Mouse (Mus musculus) layer of hippocampus, adult 8-10 months (tissue): ENCODE measurements at regions not wholly inside any gene's neighbourhood (a gene's known extent, or its start where the extent isn't known, plus 50 kb on each side); places are given as distances from the start of the nearest gene placed in this dataset.
A peak's percentile ranks its signal among the peaks of the same experiment; 100 is the strongest.

Source experiments
- DNase-seq, 2 experiments: peaks; one replicate each; pipeline ENCODE4 v3.0.0; 2022; ENCODE audit warnings: low spot score in 2 of 2

DNA sequence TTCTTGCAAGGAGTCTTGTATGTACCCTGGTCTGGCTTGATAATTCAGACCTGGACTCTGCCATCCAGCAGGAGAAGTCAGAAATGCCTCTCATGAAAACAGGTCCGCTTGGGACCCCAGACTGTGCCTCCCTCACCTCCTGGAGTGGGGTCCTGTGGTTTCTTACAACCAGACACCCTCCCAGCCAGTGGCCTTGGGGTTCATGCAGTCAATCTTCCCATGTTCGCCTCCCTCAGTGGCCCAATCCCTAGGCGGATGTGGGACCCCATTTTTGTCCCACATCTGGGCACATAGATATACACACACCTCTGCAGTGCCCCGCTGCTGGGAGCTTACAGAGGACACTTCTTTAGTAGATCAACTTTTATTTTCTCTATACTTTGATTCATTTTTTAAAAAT lies 217.7 kb downstream of the Lrfn2 start:
- no peak for DNase-seq

DNA sequence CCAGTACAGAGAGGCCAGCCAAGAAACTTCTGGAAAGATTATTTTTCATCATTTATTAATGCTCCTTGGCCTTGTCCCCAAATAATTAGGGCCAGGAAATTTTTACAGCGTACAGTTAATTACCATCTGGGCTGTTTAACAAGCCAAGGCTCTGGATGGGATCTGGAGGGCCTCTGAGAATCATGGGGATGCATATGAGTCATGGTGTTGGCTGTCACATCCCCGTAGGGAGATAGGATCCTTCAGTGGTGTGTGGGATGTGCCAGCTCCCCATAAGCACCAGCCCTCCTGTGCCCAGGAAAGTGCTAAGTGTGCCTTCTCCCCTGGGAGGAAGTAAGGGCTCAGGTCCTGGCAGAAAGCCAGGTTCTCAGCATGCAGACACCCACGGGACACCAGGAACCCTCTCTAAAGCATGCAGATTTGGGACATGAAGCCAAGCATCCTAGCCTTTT lies 218.8 kb downstream of the Lrfn2 start:
- peak; percentile 48 to 51 for DNase-seq

DNA sequence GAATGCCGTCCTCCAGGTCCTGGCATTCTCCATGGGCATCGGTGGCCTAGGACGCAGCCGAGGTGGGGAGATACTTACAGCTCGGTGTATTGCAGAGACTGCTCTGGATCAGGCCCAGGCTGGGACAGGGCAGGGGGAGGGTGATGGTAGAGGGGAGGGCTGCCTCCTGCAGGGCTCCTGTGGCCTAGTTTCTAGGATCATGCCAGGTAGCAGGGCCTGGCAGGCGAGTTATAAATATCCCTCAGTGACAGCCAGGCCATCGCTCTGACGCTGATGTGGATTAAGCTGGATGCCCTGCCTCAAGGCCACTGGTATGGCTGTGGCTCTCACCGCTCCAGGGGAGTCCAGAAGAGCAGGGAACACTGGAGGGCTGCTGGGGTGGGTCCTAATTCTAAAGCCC lies 221.8 kb downstream of the Lrfn2 start:
- no peak for DNase-seq

DNA sequence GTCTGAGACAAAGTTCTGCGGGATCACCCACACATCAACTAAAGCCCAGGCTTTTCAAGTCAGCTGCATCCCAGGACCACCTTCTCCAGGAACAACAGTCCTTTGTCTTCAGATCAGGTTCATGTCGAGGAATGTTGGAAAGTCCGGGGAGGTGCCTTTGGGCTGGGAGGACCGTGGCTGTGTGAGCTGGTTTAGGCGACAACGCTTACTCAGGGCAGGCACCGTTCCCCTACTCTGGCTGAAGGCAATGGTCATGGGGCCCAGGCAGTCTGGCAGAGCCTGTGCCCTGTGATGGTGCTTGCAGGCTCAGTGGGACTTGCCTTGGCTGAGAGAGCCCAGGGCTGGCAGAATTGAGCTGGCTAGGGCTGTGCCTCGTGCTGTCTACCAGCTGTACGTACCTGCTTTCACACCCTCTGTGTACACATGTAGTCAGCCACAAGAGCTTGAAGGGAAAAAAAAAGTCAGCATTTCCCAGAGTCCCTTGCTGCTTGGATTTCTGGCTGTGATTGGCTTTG lies 222.9 kb downstream of the Lrfn2 start:
- no peak for DNase-seq

DNA sequence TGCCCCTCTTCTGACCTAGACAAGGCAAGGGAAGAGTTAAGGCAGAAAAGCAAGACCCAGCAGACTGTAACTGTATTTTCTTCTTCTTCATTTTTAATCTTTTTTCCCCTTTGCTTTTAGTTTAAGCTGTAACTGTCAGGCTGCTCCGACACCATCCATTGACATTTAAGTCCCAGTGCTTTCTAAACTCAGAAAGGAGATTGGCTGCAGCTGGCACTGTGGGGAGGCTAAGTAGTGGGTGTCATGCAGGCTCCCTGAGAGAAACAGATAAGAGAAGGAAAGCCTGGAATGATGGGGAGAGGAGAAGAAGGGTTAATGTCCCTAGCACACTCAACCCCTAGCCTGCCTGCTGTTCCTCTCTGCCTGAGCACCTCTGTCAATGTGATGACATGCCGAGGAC lies 225.4 kb downstream of the Lrfn2 start:
- DNase-seq: no peak

DNA sequence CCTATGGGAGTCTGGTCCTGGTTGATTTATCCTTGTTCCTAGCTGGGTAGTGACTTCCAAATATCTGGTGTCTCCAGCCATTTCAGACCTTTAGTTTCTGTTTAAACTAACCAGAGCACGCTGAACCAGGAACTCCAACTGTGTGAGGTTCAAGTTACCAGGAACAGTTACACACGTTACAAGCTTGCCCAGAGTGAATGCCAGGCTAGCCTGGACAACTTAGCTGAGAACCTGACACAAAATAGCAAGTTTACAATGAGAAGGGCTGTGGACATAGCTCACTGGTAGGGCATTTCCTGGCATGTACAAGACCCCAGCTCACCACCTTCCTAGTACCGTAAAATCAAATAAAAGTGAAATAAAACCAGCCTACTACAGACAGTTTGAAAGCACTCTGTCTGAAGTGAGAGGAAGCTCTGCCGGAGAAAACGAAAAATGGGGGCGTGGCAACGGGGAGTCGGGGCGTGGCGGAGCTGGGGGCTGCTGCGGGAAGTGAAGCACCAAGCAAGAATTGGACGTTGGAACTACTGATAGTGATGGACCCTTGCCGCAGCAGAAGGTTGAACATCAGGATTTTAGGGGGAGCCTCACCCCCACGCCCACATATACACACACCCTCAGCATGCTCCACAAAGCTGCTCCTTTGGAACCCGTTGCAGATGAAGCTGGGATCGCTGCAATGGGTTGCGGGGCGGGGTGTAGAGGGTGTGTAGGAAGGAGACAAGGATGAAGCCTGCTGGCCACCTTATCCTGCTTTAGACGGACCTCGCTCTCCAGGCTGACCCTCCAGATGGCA lies 239.3 kb downstream of the Lrfn2 start:
- no peak for DNase-seq

DNA sequence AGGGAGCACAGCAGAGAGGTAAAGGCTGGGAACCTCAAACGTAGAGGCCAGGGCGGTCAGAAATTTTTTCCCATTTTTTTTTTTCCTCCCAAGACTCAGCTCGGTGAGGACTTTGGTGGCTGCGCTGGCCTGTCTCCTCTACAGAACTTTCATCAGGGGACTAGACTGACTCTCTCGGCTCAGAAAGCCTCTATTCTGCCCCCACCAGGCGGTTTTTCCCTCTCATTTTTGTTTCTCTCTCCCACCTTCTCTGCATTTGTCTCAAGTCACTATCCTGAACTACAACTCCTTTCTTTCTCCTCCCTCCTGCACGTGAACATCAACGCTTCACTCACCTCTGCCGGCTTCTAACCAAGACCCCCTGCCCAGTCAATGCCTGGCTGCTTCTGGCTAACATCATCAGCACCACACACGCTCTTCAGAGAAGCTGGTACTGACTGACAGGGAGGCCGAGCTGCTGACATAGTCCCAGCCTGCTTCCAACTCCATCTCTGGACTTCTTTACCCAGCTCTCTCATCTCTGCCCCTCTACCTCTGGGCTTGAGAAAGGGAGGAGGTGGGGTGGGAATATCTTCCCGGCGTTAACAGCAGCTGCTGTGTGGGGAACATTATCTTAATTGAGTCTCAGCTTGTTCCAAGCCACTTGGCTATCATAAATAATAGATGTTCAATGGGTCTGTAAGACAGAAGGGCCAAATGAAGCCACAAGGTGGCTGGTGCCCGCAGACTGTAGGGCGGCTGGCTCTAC lies 240.0 kb downstream of the Lrfn2 start:
- DNase-seq: peak in 1 of 2 experiments; percentile 29

DNA sequence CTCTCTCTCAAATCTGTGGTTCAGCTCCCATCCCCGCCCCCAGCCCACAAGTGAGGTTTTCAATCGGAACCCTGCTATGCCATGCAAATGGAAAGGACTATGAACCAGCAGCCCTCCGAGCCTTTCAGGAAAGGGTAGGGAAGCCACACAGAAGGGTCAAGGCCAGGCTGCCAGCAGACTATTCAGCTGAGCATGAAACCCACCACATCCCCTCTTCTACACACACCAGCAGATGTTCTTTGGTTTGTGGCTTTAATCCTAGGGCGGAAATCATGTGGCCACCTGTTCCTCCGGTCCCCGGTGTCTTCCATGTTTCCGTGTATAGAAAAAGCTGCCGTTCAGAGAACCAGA lies 240.6 kb downstream of the Lrfn2 start:
- no peak for DNase-seq

DNA sequence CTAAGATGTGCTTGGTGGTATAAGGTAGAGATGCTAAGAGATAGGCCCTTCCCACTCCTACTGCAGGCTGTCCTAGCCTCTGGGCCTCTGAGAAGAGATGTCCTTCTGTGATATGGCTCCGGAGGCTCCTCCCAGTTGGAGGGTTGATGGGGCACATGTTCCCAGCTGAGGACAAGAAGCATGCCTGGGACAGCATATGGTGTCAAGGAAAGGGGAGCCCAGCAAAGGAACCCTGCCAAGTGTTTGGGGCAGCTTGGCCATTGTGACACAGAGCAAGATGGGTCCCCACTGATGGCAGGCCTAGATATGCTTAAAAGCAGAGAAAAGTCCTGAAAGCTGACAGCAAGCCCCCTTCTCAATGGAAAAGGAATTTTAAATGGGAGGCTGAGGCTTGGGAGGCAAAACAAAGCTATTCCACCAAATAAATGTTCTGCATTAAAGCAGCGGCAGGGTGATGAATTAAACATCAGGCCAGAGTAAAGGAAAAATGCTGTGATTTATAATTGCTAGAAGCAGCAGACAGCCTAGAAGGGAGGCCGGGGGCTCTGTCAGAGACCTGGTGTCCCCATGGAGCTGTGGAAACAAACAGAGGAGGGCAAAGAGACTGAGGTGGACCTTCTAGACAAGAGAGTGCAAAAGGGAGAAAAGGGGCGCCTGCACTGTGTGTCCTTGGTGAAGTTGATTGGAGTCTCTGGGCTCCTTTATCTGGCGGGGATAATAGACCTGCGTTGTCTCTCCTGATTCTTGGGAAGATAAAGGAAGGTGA lies 246.0 kb downstream of the Lrfn2 start:
- DNase-seq: no peak

DNA sequence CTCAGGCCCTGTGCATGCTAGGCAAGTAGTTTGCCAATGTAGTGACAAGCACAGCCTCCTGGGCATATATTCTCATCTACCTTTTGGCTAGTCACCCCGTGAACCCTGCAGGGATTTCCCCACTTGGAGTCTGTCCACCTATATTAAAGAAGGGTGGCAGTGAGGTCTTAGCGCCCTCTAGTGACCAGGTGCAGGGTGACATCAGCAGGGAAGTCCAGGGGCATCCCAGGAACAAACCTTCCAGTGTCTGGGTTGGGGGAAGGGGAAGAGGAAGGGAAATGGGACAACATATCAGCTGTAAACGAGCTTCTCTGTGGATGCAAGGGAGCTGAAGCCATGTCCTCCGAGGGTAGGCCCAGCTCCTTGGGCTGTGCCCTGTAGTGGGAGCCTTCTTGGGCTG lies 245.7 kb upstream of the Mocs1 start:
- peak in 1 of 2 experiments; percentile 28 for DNase-seq

DNA sequence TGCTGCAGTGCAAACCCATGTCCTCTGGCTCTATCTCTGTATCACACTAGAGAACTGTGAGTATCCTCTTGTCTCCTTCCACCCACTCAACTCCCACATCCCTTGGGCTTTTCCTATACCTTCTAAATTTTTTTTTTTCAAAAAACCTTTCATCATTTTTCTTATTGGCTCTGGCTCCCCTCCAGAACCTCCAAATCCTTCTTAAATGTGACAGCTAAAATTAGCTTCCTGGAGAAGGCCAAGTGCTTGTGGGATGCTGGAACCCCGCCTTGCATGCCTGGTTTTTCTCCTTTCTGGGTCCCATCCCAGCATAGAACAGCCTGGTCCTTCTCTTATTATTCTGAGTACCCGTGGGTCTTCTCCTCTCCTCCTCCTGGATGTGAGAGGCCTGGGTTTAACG lies 244.2 kb upstream of the Mocs1 start:
- peak in 1 of 2 experiments; percentile 33 for DNase-seq

DNA sequence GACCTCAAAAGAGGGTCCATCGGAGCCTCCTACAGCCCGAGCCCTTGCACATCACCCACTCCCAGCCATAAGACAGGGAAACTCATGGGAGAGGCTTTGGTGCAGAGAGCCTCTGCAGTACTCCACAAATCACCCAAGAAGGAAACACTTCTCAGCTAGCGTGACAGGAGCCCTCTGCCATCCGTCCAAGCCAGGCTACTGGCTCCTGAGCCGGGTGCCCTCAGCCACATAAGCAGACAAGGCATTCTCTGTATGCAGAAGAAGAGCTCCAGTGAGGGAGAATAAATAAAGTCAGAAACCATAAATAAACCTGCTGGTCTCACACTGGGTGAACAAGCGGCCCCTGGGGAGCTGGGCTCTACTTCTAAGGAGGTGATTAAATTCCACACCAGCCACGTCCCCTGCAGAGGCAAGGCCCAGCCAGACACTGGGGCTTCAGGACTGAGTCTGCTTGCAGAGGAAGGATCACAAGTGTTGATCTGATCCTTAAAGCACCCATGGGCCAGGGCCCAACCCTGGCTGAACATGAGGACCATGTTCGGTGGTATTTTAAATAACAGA lies 243.0 kb upstream of the Mocs1 start:
- DNase-seq: no peak

DNA sequence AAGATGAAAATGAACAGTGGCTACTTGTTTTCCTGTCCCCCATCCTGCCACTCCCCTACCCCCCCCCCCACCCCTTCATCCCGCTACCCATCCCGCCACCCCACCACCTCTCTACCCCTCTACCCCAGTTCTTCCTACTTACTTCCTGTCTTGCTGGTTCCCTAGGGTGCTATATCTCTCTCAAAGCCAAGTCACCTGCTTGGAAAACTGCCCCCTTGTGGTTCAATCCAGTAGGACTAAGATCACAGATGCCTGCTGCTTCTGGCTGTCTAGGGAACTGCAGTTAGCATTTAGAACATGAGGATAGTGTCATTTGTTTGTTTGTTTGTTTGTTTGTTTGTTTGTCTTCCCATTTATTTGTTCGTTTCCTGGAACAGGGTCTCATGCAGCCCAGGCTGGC lies 238.4 kb upstream of the Mocs1 start:
- peak in 1 of 2 experiments; percentile 43 for DNase-seq

DNA sequence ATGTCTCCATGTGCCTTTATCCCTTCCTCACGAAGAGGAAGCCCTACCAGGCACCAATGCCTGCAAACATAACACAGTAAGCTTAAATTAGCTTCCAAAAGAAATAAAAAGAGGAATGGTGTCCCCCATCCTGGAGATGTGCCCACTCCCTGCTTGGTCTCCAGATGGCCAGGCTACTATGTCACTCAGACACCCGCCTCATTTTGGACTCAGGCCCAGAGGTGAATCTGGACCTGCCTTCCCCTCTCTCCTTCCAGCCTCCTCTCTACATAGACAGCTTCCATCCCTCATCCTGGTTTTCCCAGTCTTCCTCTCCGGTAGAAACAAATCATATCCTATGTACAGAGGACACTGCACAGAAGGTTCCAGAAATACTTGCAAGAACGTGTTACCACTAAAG lies 237.8 kb upstream of the Mocs1 start:
- no peak for DNase-seq

DNA sequence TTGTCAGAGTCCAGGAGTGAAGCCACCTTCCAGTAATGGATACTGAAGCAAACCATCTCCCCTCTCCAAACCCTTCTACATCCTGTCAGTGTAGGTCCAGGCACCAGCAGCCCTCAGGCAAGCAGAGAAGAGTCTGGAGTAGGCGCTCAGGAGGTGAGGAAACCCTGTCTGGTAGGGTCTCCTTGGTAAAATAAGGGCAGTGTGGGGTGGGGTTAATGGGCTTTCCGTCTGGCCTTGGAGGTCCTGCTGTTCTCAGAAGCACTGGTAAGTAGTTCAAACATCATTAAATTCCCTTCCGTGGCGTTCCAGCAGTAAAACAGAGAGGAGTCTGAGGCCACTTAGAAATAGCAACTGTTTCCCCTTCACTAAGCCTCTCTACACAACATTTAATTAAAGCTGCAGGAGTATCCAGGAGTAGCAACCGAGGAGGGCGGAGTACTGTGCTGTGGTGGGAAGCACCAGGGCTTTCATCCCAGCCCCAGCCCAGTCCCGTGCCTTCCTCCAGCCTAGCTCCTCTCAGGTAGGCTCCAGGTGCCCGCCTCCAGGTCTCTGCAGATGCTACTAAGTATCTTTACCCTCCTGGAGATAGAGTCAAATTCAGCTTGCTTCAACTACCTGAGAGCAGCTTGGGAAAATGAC lies 232.0 kb upstream of the Mocs1 start:
- DNase-seq: no peak

DNA sequence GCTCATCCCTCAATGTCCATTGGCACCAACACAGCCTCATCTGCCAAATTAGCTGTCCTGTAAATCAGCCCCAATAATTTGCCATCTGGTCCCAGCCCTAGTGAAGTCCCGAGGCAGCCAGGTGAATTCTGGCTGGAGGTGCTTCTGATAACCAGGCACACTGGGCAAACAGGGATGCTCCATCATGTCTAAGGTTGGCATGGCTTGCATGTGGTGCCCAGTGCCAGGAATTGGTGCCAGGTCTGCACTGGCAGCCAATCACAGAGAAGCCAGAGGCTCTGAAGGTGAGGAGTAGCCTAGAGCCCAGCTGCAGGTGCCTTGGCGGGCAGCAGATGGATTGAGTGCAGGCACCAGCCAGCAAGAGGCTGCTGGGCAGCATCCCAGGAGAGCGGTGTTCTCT lies 226.7 kb upstream of the Mocs1 start:
- DNase-seq: no peak

DNA sequence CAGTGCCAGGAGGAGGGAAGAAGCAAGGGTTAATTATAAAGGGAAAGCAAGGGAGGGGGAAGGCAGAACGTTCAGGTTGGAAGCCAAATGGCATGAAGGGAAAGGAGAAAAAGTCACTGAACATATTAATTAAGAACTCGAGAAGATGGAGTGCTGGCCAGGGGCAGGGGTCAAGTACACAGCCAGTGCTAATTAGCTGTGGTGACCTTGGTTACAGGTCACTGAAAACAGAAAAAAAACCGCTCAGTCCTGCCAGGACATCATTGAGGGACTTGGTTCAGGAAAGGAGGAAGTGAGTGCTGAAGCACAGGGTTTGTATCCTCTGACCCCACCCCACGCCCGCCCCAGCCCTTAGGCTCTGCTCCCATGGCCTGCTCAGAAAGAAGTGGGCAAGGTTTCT lies 223.1 kb upstream of the Mocs1 start:
- no peak for DNase-seq

DNA sequence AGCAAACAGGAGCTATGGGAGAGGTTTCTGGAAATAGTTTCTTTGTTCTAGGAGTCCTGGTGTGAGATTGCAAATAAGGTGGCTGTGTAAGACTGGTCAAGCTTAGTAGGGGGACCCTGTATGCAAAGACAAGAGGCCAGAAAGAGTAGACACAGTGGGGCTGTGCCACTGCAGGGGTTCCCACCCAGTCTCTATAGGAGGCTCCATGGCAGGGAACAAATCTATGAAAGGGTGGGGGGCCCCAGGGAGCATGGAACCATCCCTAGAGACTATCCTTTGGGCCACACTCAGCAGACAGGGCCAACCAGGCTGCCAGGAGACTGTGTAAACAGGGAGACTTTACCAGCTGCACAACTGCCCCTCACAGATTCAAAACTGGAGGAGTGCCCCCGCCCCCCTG lies 222.6 kb upstream of the Mocs1 start:
- no peak for DNase-seq

DNA sequence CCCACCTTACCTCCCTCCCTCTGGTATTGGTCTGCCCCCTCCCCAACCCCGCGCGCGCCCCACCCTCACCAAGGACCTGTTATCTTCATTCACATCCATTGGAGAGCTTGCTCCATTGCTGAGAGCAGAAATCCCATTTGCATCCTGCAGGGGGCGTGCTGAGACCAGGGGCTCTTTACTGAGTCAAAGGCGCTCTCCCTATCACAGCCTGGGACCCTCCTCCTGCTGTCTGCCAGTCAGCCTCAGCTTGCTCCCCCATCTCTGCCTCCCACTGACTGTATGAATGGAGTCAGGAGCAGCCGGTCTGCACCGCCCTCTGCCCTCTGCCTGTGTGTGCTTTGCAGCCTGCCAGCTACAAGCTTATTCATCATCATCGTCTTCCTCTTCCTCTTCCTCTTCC lies 221.5 kb upstream of the Mocs1 start:
- peak; percentile 36 to 40 for DNase-seq

DNA sequence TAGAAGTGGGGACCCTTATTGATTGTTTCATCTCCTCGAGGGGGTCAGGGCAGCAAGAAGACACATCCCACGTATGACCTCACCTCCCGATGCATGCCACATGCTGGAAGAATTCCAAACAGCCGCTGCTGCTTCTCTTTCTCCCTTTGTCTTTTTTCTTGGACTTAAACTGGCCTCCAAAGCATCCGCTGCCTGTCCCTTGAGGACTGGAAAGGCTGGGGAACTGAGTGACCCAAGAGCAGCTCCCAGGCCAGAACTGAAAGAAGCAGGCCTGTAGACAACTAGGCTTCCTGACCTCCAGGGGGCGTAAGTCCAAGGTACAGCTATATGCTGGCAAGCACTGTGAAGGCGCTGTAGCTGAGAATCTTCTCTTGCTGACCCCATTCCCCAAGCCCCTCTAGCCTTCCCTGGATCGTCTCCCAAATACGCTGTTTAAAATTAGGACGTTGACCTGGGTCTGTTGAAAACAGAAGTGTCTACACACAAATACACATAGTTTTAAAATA lies 219.8 kb upstream of the Mocs1 start:
- no peak for DNase-seq

DNA sequence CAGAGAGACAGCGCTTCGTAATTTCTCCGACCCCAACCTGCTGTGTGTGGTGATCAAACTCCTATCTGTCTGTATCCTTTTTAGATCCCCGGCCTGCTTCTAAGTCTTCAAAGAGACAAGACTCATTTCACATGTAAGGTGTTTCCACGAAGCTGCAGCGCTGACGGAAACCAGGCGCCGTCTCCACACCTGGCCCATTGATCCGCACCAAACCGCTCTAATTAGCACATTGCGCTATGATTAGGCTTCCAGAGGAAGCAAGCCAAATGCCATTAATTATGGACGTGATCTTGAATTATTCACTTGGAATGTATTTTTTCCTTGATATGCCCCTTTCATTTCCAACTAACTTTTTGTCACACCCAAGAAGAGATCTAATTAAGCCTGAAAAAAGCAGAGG lies 215.2 kb upstream of the Mocs1 start:
- no peak for DNase-seq
